Mouse (Mus musculus): Measurements from ENCODE around the gene Tex26. TPM values are rescaled to one million over a fixed set of nuclear protein-coding genes. Genes with fewer than 3 reads are reported as not detected.

The Tex26 gene
- polyA plus RNA-seq, 1 experiment from 2014 or later: 0.70 TPM

DNA sequence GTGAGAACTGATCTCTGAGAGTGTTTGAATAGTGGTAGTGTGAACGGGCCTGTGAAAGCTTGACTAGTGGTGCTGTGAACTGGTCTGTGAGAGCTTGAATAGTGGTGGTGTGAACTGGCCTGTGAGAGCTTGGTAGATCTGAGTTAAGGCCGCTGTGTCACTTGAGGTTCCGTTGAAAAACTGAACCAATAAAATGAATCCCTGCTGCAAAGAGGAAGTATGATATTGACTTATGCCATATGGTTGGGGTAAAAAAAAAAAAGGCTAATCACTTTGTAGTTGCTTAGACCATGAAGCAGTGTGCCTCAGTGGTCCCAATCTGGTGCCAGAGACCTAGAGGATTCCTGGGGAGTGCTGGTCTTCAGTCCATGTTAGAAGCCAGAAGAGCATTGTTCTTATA is 30.0 kb upstream of the Tex26 start:
- Histone ChIP-seq H3K27me3 (replicated peaks; ENCODE audit: control insufficient read depth, insufficient read depth, low read length) (peaks cover 9% of the 10 kb centered on the region; the same call in 1 of the 2 replicates), H3K27ac (ENCODE audit: low read depth) (no peak overlapping the region), H3K4me3 (ENCODE audit: low read depth, low read length) (no peak overlapping the region), H3K36me3 (ENCODE audit: control insufficient read depth, insufficient read depth, low read length) (no peaks in the 10 kb centered on the region), H3K4me2 (ENCODE audit: low read length) (no peak overlapping the region), H3K9me3 (ENCODE audit: control insufficient read depth, low read length) (0 out of 2 replicates have a peak, but pooled peaks cover 3% of the 10 kb centered on the region), H3K9ac (ENCODE audit: low read length) (no peak overlapping the region), H3K4me1 (replicated peaks; ENCODE audit: control insufficient read depth, insufficient read depth, low read length) (peaks cover 9% of the 10 kb centered on the region; the same call in 1 of the 2 replicates)
- no peak for ATAC-seq (replicated peaks; ENCODE audit: low FRiP score, low TSS enrichment, low read depth)
- no peak for DNase-seq (ENCODE audit: low spot score)
- 87% methylated on average over 3 of the region's 3 CpGs for WGBS

DNA sequence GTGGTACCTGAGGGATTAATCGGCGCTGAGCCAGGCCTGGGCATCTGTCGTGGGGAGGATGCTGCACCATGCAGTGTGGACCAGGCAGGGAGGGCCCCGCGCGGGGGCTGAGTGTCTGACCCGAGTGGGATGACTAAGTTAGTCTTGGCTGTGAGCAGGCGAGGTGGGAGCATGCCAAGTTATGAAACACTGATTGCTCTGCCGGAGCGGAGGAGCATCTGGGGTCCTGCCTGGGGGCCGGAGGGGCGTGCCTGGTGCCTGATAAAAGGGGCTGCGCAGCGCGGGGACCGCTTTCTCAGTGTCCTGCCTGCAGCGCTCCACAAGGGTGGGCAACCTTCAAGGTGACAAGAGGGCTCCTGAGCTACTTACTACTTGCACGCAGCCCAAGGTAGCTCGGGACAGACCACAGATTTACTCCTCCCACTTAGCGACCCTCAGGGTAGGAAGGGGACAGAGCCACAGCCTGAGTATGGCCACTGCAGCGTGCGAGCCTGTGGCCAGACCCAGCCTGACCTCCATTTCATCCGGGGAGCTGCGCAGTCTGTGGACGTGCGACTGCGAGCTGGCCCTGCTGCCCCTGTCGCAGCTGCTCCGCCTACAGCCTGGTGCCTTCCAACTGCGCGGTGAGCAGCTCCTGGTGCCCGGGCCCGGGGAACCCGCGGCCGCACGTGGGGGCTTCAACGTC is 27.8 kb upstream of the Tex26 start, which contains the start of gene Medag:
Gene Medag (plus strand): TSS at position 241 of the 685 bp plus-strand sequence.
- peak; percentile 68 for DNase-seq (ENCODE audit: low spot score)
- ATAC-seq (replicated peaks; ENCODE audit: low FRiP score, low TSS enrichment, low read depth): peak; percentile 76
- Histone ChIP-seq H3K27me3 (replicated peaks; ENCODE audit: control insufficient read depth, insufficient read depth, low read length) (peaks cover 9% of the 10 kb centered on the region; the same call in 1 of the 2 replicates), H3K4me1 (replicated peaks; ENCODE audit: control insufficient read depth, insufficient read depth, low read length) (peaks cover 9% of the 10 kb centered on the region; the same call in 1 of the 2 replicates), H3K4me2 (ENCODE audit: low read length) (peak within 1 kb of the TSS; percentile 67), H3K9ac (ENCODE audit: low read length) (peak within 1 kb of the TSS; percentile 49), H3K36me3 (ENCODE audit: control insufficient read depth, insufficient read depth, low read length) (no peaks in the 10 kb centered on the region), H3K4me3 (ENCODE audit: low read depth, low read length) (peak within 1 kb of the TSS; percentile 33), H3K27ac (ENCODE audit: low read depth) (no peak within 1 kb of the TSS), H3K9me3 (ENCODE audit: control insufficient read depth, low read length) (0 out of 2 replicates have a peak, but pooled peaks cover 3% of the 10 kb centered on the region)
- WGBS: 5% methylated on average over 38 of the region's 38 CpGs

DNA sequence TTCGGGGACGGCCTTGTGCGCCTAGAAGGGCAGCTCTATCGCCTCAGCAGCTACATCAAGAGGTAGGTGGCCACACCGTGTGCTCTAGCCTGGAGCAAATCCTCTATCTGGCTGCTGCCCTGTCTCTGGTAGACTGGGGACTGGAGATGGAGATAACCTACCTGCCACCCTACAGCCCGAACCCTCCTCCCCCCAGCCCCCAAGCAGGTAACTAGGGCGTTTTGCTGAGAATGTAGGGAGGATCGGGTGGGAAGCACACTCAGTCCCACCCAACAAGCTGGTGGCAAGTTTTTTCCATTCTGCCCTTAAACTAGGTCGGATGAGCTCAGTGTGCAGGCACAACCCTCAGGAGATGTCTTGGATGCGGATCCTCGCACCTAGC is 27.3 kb upstream of the Tex26 start:
- no peak overlapping the region for H3K27ac ChIP-seq (ENCODE audit: low read depth)
- 40% methylated on average over 11 of the region's 11 CpGs for WGBS
- H3K36me3 ChIP-seq (ENCODE audit: control insufficient read depth, insufficient read depth, low read length): no peaks in the 10 kb centered on the region
- peak overlapping the region; percentile 33 for H3K4me3 ChIP-seq (ENCODE audit: low read depth, low read length)
- no peak for DNase-seq (ENCODE audit: low spot score)
- peaks cover 9% of the 10 kb centered on the region; the same call in 1 of the 2 replicates for H3K4me1 ChIP-seq (replicated peaks; ENCODE audit: control insufficient read depth, insufficient read depth, low read length)
- no peak for ATAC-seq (replicated peaks; ENCODE audit: low FRiP score, low TSS enrichment, low read depth)
- peak overlapping the region; percentile 67 for H3K4me2 ChIP-seq (ENCODE audit: low read length)
- peak overlapping the region; percentile 49 for H3K9ac ChIP-seq (ENCODE audit: low read length)
- peaks cover 9% of the 10 kb centered on the region; the same call in 1 of the 2 replicates for H3K27me3 ChIP-seq (replicated peaks; ENCODE audit: control insufficient read depth, insufficient read depth, low read length)
- 0 out of 2 replicates have a peak, but pooled peaks cover 3% of the 10 kb centered on the region for H3K9me3 ChIP-seq (ENCODE audit: control insufficient read depth, low read length)

DNA sequence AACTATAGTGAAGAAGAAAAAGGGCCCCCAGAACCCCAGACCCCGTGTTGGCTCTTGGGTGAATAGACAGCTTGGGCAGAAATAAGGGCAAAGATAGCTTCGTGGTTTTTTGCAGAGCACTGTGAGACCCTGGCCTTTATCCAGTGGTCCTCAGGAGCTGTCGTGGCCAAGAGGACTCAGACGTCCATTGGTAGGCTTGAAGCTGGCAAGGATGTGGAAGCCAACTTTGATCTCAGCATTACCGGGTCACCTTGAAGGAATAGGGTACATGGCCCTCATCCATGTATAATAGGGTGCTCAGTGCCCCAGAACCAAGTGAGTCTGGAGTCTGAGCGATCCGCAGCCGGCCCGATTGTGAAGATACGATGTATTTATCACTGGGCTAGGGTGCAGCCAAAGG is 26.8 kb upstream of the Tex26 start:
- 89% methylated on average over 10 of the region's 10 CpGs for WGBS
- H3K9me3 ChIP-seq (ENCODE audit: control insufficient read depth, low read length): 0 out of 2 replicates have a peak, but pooled peaks cover under 1% of the 10 kb centered on the region
- DNase-seq (ENCODE audit: low spot score) (no peak), ATAC-seq (replicated peaks; ENCODE audit: low FRiP score, low TSS enrichment, low read depth) (no peak)
- no peaks in the 10 kb centered on the region for H3K36me3 ChIP-seq (ENCODE audit: control insufficient read depth, insufficient read depth, low read length)
- peaks cover 9% of the 10 kb centered on the region; the same call in 1 of the 2 replicates for H3K4me1 ChIP-seq (replicated peaks; ENCODE audit: control insufficient read depth, insufficient read depth, low read length)
- H3K4me3 ChIP-seq (ENCODE audit: low read depth, low read length): no peak overlapping the region
- no peak overlapping the region for H3K9ac ChIP-seq (ENCODE audit: low read length)
- H3K4me2 ChIP-seq (ENCODE audit: low read length): peak overlapping the region; percentile 67; the same call in 1 of the 2 replicates
- H3K27me3 ChIP-seq (replicated peaks; ENCODE audit: control insufficient read depth, insufficient read depth, low read length): peaks cover 9% of the 10 kb centered on the region; the same call in 1 of the 2 replicates
- no peak overlapping the region for H3K27ac ChIP-seq (ENCODE audit: low read depth)

DNA sequence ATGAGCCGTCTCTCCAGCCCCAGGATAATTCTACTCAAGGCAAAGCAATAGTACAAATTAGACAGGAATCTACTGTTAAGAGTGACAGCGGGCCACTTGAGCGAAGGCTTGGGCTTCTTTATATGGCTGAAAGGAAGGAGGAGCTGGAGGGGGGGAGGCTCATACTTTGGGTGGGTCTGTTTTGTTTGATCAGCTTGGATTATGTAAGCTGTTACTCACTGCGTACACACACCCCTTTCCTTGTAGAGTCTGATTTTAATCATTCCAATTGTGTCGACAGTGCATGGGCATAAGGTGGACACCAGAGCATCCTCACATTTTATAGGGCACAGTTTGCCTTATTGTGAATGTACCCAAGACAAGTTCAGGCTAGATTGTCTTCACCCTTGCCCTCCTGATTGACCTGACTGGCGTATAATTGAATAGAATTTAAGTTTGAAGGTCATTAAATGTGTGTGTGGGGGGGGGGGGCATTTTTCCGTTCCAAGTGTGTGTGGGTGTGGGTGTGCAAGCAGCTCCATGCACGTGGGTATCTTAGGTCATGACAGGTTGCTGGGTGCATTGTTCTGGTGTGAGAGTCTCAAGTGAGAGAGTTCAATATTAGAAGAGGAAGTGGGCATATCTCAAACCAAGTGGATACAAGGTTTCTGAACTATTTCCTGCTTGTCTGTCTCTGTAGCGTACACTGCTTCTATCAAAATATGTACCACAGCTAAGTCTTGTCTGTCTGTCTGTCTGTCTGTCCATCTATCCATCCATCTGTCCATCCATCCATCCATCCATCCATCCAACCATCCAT is 24.9 kb upstream of the Tex26 start:
- H3K36me3 ChIP-seq (ENCODE audit: control insufficient read depth, insufficient read depth, low read length): no peaks in the 10 kb centered on the region
- no peaks in the 10 kb centered on the region for H3K9me3 ChIP-seq (ENCODE audit: control insufficient read depth, low read length)
- H3K27me3 ChIP-seq (replicated peaks; ENCODE audit: control insufficient read depth, insufficient read depth, low read length): peaks cover 9% of the 10 kb centered on the region; the same call in 1 of the 2 replicates
- H3K9ac ChIP-seq (ENCODE audit: low read length): no peak overlapping the region
- H3K27ac ChIP-seq (ENCODE audit: low read depth): no peak overlapping the region
- H3K4me1 ChIP-seq (replicated peaks; ENCODE audit: control insufficient read depth, insufficient read depth, low read length): peaks cover 9% of the 10 kb centered on the region; the same call in 1 of the 2 replicates
- DNase-seq (ENCODE audit: low spot score) (no peak), ATAC-seq (replicated peaks; ENCODE audit: low FRiP score, low TSS enrichment, low read depth) (no peak)
- H3K4me2 ChIP-seq (ENCODE audit: low read length): no peak overlapping the region
- WGBS: 67% methylated on average over 9 of the region's 9 CpGs
- no peak overlapping the region for H3K4me3 ChIP-seq (ENCODE audit: low read depth, low read length)

DNA sequence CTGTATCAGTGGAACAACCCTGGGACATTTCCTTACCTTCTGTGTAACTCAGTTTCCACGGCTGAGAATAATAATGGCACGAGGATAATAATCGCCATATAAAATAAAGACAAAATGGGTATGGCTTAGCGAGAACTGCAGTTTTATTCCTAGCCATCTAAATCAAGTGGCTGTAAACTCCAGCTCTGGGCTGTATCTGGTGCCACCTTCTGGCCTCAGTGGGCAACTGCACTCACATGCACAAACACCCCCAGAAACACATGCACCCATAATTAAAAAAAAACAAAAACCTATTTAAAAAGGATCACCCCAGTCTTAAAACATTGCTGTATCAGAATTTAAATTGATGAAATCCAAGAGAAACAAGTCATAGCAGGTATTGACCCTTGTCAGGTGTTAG is 22.1 kb upstream of the Tex26 start:
- H3K4me2 ChIP-seq (ENCODE audit: low read length): no peak overlapping the region
- no peak for ATAC-seq (replicated peaks; ENCODE audit: low FRiP score, low TSS enrichment, low read depth)
- no peaks in the 10 kb centered on the region for H3K36me3 ChIP-seq (ENCODE audit: control insufficient read depth, insufficient read depth, low read length)
- no peaks in the 10 kb centered on the region for H3K4me1 ChIP-seq (replicated peaks; ENCODE audit: control insufficient read depth, insufficient read depth, low read length)
- WGBS: 93% methylated on average over 4 of the region's 4 CpGs
- H3K9ac ChIP-seq (ENCODE audit: low read length): no peak overlapping the region
- no peaks in the 10 kb centered on the region for H3K9me3 ChIP-seq (ENCODE audit: control insufficient read depth, low read length)
- H3K27ac ChIP-seq (ENCODE audit: low read depth): no peak overlapping the region
- H3K27me3 ChIP-seq (replicated peaks; ENCODE audit: control insufficient read depth, insufficient read depth, low read length): peaks cover 5% of the 10 kb centered on the region; the same call in 1 of the 2 replicates
- DNase-seq (ENCODE audit: low spot score): no peak
- no peak overlapping the region for H3K4me3 ChIP-seq (ENCODE audit: low read depth, low read length)

DNA sequence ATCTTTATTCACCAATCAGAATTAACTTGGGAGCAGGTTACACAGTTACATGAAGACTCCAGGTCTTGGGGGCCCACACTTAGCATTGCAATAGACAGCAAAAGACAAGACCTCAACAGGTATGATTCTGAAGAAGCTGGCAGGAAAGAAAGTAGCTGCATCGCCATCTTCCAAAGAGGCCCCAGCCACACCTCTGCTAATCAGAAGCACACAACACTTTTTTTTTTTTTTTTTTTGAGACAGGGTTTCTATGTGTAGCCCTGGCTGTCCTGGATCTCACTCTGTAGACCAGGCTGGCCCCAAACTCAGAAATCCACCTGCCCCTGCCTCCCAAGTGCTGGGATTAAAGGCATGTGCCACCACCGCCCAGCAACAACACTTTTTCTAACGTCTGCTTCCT is 12.9 kb upstream of the Tex26 start:
- 91% methylated on average over 3 of the region's 3 CpGs for WGBS
- Histone ChIP-seq H3K9me3 (ENCODE audit: control insufficient read depth, low read length) (no peaks in the 10 kb centered on the region), H3K27me3 (replicated peaks; ENCODE audit: control insufficient read depth, insufficient read depth, low read length) (no peaks in the 10 kb centered on the region), H3K4me1 (replicated peaks; ENCODE audit: control insufficient read depth, insufficient read depth, low read length) (peaks cover 18% of the 10 kb centered on the region), H3K4me2 (ENCODE audit: low read length) (no peak overlapping the region), H3K27ac (ENCODE audit: low read depth) (no peak overlapping the region), H3K4me3 (ENCODE audit: low read depth, low read length) (no peak overlapping the region), H3K36me3 (ENCODE audit: control insufficient read depth, insufficient read depth, low read length) (no peaks in the 10 kb centered on the region), H3K9ac (ENCODE audit: low read length) (no peak overlapping the region)
- ATAC-seq (replicated peaks; ENCODE audit: low FRiP score, low TSS enrichment, low read depth) (no peak), DNase-seq (ENCODE audit: low spot score) (no peak)

DNA sequence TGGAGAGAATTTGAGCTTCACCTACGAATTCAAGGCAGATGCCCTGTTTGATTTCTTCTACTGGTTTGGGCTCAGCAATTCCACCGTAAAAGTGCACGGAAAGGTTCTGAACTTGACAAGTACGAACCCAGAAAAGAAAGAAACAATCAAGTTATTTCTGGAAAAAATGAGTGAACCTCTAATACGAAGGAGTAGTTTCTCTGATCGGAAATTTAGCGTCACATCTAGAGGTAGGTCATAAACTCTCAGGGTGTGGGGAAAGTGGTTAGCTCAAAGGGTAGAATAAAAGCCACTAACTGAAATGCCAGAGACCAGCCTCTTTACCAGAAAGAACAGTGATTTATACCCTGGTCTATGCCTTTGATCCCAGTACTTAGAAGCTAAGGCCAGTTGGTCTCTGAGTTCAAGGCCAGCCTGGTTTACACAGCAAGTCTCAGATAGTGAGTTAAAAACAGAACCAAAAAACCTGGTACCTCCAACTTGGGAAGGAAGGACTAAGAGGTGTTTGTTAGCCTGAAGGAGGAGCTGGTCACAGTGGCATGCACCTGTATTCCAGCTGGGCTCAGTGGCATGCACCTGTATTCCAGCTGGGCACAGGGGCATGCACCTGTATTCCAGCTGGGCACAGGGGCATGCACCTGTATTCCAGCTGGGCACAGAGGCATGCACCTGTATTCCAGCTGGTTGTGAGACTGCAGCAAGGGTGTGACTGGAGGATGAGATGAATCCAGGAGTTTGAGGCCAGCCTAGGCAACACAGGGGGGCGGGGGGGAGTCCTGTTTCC is 12.0 kb upstream of the Tex26 start:
- no peak overlapping the region for H3K4me3 ChIP-seq (ENCODE audit: low read depth, low read length)
- no peak overlapping the region for H3K4me2 ChIP-seq (ENCODE audit: low read length)
- H3K9me3 ChIP-seq (ENCODE audit: control insufficient read depth, low read length): no peaks in the 10 kb centered on the region
- no peak overlapping the region for H3K9ac ChIP-seq (ENCODE audit: low read length)
- H3K4me1 ChIP-seq (replicated peaks; ENCODE audit: control insufficient read depth, insufficient read depth, low read length): peaks cover 18% of the 10 kb centered on the region
- H3K36me3 ChIP-seq (ENCODE audit: control insufficient read depth, insufficient read depth, low read length): no peaks in the 10 kb centered on the region
- H3K27me3 ChIP-seq (replicated peaks; ENCODE audit: control insufficient read depth, insufficient read depth, low read length): no peaks in the 10 kb centered on the region
- DNase-seq (ENCODE audit: low spot score): no peak
- H3K27ac ChIP-seq (ENCODE audit: low read depth): peak overlapping the region; percentile 82; the same call in 1 of the 2 replicates
- WGBS: 93% methylated on average over 8 of the region's 8 CpGs
- no peak for ATAC-seq (replicated peaks; ENCODE audit: low FRiP score, low TSS enrichment, low read depth)

Measured in intestine, embryonic 14.5 days (tissue).